Mouse (Mus musculus) MEL (cell line): ENCODE measurements around the gene Il6ra. TPM values are rescaled to one million over a fixed set of nuclear protein-coding genes. Genes with fewer than 3 reads are reported as not detected.

Experiments used
- DNase-seq: peaks from one replicate; pipeline ENCODE4 v3.0.0; 2011; ENCODE audit warnings: low read depth, low spot score
- H3K27ac ChIP-seq: 2 replicates; pipeline ENCODE4 v1.5.1; 2012; ENCODE audit warnings: low read depth, mild to moderate bottlenecking, control low read depth, low read length, moderate library complexity; ENCODE audit not compliant: control insufficient read depth
- H3K27me3 ChIP-seq, 2 experiments: fragments of 150-350 bp in 1 of 2; sonication (generic) in 1 of 2; 2 replicates each; pipeline ENCODE4 v1.6.1; 2012; ENCODE audit warnings: low read length in 2 of 2, mild to moderate bottlenecking in 2 of 2, improper control_type of control experiment in 1 of 2, moderate library complexity in 1 of 2; ENCODE audit not compliant: insufficient read depth in 2 of 2, control insufficient read depth in 1 of 2
- H3K36me3 ChIP-seq, 2 experiments: 2 replicates each; pipeline ENCODE4 v1.6.1; 2012 to 2014; ENCODE audit warnings: low read length in 2 of 2, improper control_type of control experiment in 1 of 2, inconsistent platforms in 1 of 2, mild to moderate bottlenecking in 1 of 2; ENCODE audit not compliant: insufficient read depth in 2 of 2, control insufficient read depth in 1 of 2
- H3K4me1 ChIP-seq, 2 experiments: fragments of 150-350 bp in 1 of 2; sonication (generic) in 1 of 2; 2 replicates each; pipeline ENCODE4 v1.6.1; 2012; ENCODE audit warnings: low read length in 2 of 2, improper control_type of control experiment in 1 of 2, mild to moderate bottlenecking in 1 of 2; ENCODE audit not compliant: insufficient read depth in 2 of 2, control insufficient read depth in 1 of 2
- H3K4me3 ChIP-seq, 2 experiments: fragments of 150-350 bp in 1 of 2; sonication (generic) in 1 of 2; 2 replicates each; pipeline ENCODE4 v1.5.1; 2012; ENCODE audit warnings: low read depth in 2 of 2, low read length in 2 of 2, mild to moderate bottlenecking in 2 of 2, moderate library complexity in 2 of 2, control low read depth in 1 of 2, improper control_type of control experiment in 1 of 2; ENCODE audit not compliant: control insufficient read depth in 1 of 2, insufficient read depth in 1 of 2
- H3K79me2 ChIP-seq: 2 replicates; pipeline ENCODE4 v1.6.1; 2012; ENCODE audit warnings: mild to moderate bottlenecking, low read length, moderate library complexity; ENCODE audit not compliant: control insufficient read depth, poor library complexity, insufficient read depth
- H3K9ac ChIP-seq: 2 replicates; pipeline ENCODE4 v1.6.1; 2012; ENCODE audit warnings: low read depth, mild to moderate bottlenecking, control low read depth, low read length, moderate library complexity; ENCODE audit not compliant: control insufficient read depth, poor library complexity, severe bottlenecking
- H3K9me3 ChIP-seq: fragments of 150-350 bp; sonication (generic); replicated peaks from 2 replicates; pipeline ENCODE4 v1.6.1; 2012; ENCODE audit warnings: mild to moderate bottlenecking, low read length, improper control_type of control experiment, moderate library complexity; ENCODE audit not compliant: insufficient read depth
- BHLHE40 ChIP-seq: IDR thresholded peaks from 2 replicates; pipeline ENCODE4 v1.6.1; 2012; ENCODE audit warnings: low read depth, mild to moderate bottlenecking, inconsistent platforms, low read length, improper control_type of control experiment, borderline replicate concordance
- CHD1 ChIP-seq: IDR thresholded peaks from 2 replicates; pipeline ENCODE4 v1.6.1; 2012; ENCODE audit warnings: low read depth, mild to moderate bottlenecking, inconsistent platforms, low read length, improper control_type of control experiment
- CHD2 ChIP-seq: IDR thresholded peaks from 2 replicates; pipeline ENCODE4 v1.6.1; 2011; ENCODE audit warnings: low read length, improper control_type of control experiment
- EP300 ChIP-seq, 2 experiments: IDR thresholded peaks; 2 replicates each; pipeline ENCODE4 v1.6.1; 2011; ENCODE audit warnings: improper control_type of control experiment in 2 of 2, low read length in 2 of 2, low read depth in 1 of 2, mild to moderate bottlenecking in 1 of 2
- ETS1 ChIP-seq: IDR thresholded peaks from 2 replicates; pipeline ENCODE4 v1.6.1; 2012; ENCODE audit warnings: low read depth, mild to moderate bottlenecking, inconsistent platforms, low read length, improper control_type of control experiment, moderate library complexity
- GABPA ChIP-seq: IDR thresholded peaks from 2 replicates; pipeline ENCODE4 v1.6.1; 2012; ENCODE audit warnings: low read depth, mild to moderate bottlenecking, inconsistent platforms, low read length, improper control_type of control experiment, moderate library complexity
- GATA1 ChIP-seq: IDR thresholded peaks from 2 replicates; pipeline ENCODE4 v1.6.1; 2011; ENCODE audit warnings: low read depth, low read length, improper control_type of control experiment
- HCFC1 ChIP-seq: IDR thresholded peaks from 2 replicates; pipeline ENCODE4 v1.6.1; 2012; ENCODE audit warnings: low read depth, mild to moderate bottlenecking, inconsistent platforms, low read length, improper control_type of control experiment, moderate library complexity
- KAT2A ChIP-seq: conservative IDR thresholded peaks from 2 replicates; pipeline ENCODE4 v1.6.1; 2012; ENCODE audit warnings: low read depth, low read length, improper control_type of control experiment, inconsistent platforms
- MAX ChIP-seq: IDR thresholded peaks from 2 replicates; pipeline ENCODE4 v1.6.1; 2011; ENCODE audit warnings: low read length, improper control_type of control experiment
- MAZ ChIP-seq: IDR thresholded peaks from 2 replicates; pipeline ENCODE4 v1.6.1; 2012; ENCODE audit warnings: low read depth, mild to moderate bottlenecking, inconsistent platforms, low read length, improper control_type of control experiment
- MEF2A ChIP-seq: IDR thresholded peaks from 2 replicates; pipeline ENCODE4 v1.6.1; 2014; ENCODE audit warnings: low read depth, mild to moderate bottlenecking, inconsistent platforms, low read length, improper control_type of control experiment; ENCODE audit not compliant: poor library complexity, insufficient replicate concordance, severe bottlenecking; ENCODE audit errors: extremely low read depth
- MXI1 ChIP-seq: IDR thresholded peaks from 2 replicates; pipeline ENCODE4 v1.6.1; 2011; ENCODE audit warnings: mild to moderate bottlenecking, low read depth, low read length, improper control_type of control experiment
- MYB ChIP-seq: IDR thresholded peaks from 2 replicates; pipeline ENCODE4 v1.6.1; 2011; ENCODE audit warnings: mild to moderate bottlenecking, low read depth, low read length, improper control_type of control experiment
- MYC ChIP-seq: IDR thresholded peaks from 2 replicates; pipeline ENCODE4 v1.6.1; 2011; ENCODE audit warnings: low read depth, mild to moderate bottlenecking, low read length, improper control_type of control experiment, moderate library complexity
- NELFE ChIP-seq: IDR thresholded peaks from 2 replicates; pipeline ENCODE4 v1.6.1; 2011; ENCODE audit warnings: low read depth, low read length, improper control_type of control experiment
- POLR2A ChIP-seq, 2 experiments: IDR thresholded peaks; 2 replicates each; pipeline ENCODE4 v1.6.1; 2011 to 2012; ENCODE audit warnings: low read length in 2 of 2, mild to moderate bottlenecking in 2 of 2, control low read depth in 1 of 2, improper control_type of control experiment in 1 of 2, low read depth in 1 of 2, moderate library complexity in 1 of 2; ENCODE audit not compliant: control insufficient read depth in 1 of 2, insufficient read depth in 1 of 2, poor library complexity in 1 of 2
- POLR2AphosphoS5 ChIP-seq: IDR thresholded peaks from 2 replicates; pipeline ENCODE4 v1.6.1; 2012; ENCODE audit warnings: low read depth, borderline replicate concordance, mild to moderate bottlenecking, inconsistent platforms, low read length, moderate library complexity, mixed read lengths
- RCOR1 ChIP-seq: IDR thresholded peaks from 2 replicates; pipeline ENCODE4 v1.6.1; 2012; ENCODE audit warnings: low read depth, mild to moderate bottlenecking, inconsistent platforms, low read length, improper control_type of control experiment
- SIN3A ChIP-seq: IDR thresholded peaks from 2 replicates; pipeline ENCODE4 v1.6.1; 2012; ENCODE audit warnings: low read length, improper control_type of control experiment, inconsistent platforms
- TAL1 ChIP-seq: IDR thresholded peaks from 2 replicates; pipeline ENCODE4 v1.6.1; 2012; ENCODE audit warnings: mild to moderate bottlenecking, inconsistent platforms, low read length, moderate library complexity, mixed read lengths
- TBP ChIP-seq: IDR thresholded peaks from 2 replicates; pipeline ENCODE4 v1.8.0; 2011; ENCODE audit warnings: low read depth, low read length, improper control_type of control experiment
- TCF12 ChIP-seq: IDR thresholded peaks from 2 replicates; pipeline ENCODE4 v1.6.1; 2014; ENCODE audit warnings: low read depth, mild to moderate bottlenecking, inconsistent platforms, low read length, improper control_type of control experiment, moderate library complexity
- USF1 ChIP-seq: IDR thresholded peaks from 2 replicates; pipeline ENCODE4 v1.6.1; 2014; ENCODE audit warnings: low read depth, mild to moderate bottlenecking, inconsistent platforms, low read length, improper control_type of control experiment, moderate library complexity
- ZC3H11A ChIP-seq: IDR thresholded peaks from 2 replicates; pipeline ENCODE4 v1.6.1; 2012; ENCODE audit warnings: low read depth, mild to moderate bottlenecking, inconsistent platforms, low read length, improper control_type of control experiment
- ZKSCAN1 ChIP-seq: IDR thresholded peaks from 2 replicates; pipeline ENCODE4 v1.6.1; 2012; ENCODE audit warnings: low read depth, mild to moderate bottlenecking, inconsistent platforms, low read length, improper control_type of control experiment, moderate library complexity
- ZNF384 ChIP-seq: IDR thresholded peaks from 2 replicates; pipeline ENCODE4 v1.6.1; 2012; ENCODE audit warnings: low read depth, mild to moderate bottlenecking, inconsistent platforms, low read length, improper control_type of control experiment
- polyA plus RNA-seq, 2 experiments: library from polyadenylated mRNA; stranded (reverse) in 1 of 2; unstranded in 1 of 2; fragments of >175 nt in 1 of 2; fragments of >200 nt in 1 of 2; gene quantifications; 2 replicates each; pipeline versions ENCODE4 v1.2.1 to v1.2.4; 2012; ENCODE audit warnings: low replicate concordance in 2 of 2, low read depth in 1 of 2; ENCODE audit not compliant: insufficient read length in 2 of 2, insufficient read depth in 1 of 2, missing spikeins in 1 of 2
- total RNA-seq: library from RNA; depleted of rRNA; stranded (reverse); fragments of 300-350 nt; gene quantifications from 2 replicates; pipeline ENCODE4 v1.2.3, GENCODE M21; 2012

The Il6ra gene
- total and polyA plus RNA-seq, 3 experiments = 0.15 to 3.4 TPM; not detected in 1

GRCm38 (mm10) chr3:89820311-89821095 lies 92.5 kb downstream of the Il6ra start:
- peaks cover 0 to 37% of the 10 kb centered on the region in 2 experiments; a peak in 2 of 4 replicates for H3K36me3 ChIP-seq
- peak overlapping the region; percentile 55 to 64 for H3K4me3 ChIP-seq
- peaks cover 1% of the 10 kb centered on the region; the same call in 1 of the 2 replicates for H3K79me2 ChIP-seq
- H3K4me1 ChIP-seq = peaks cover 21 to 48% of the 10 kb centered on the region in 2 experiments
- peak overlapping the region; percentile 75 for H3K9ac ChIP-seq
- no peak for TF ChIP-seq CHD1
- TF ChIP-seq CHD2 = no peak
- TF ChIP-seq GATA1 = peak; percentile 61
- peak in 1 of 2 experiments; percentile 44; a peak in 2 of 4 replicates for TF ChIP-seq POLR2A (IDR thresholded peaks at IDR 0.05; ENCODE audit: control insufficient read depth in 1 of 2, insufficient read depth in 1 of 2, low read depth in 1 of 2, low read length in 2 of 2, poor library complexity in 1 of 2)
- TF ChIP-seq TCF12 = 0 out of 2 replicates have a peak, but pooled peaks have one; percentile 30
- peak in 1 of 2 experiments; percentile 45; a peak in 1 of 4 replicates for TF ChIP-seq EP300 (IDR thresholded peaks at IDR 0.05; ENCODE audit: low read depth in 1 of 2, low read length in 2 of 2)
- no peak for TF ChIP-seq MYB
- TF ChIP-seq ZC3H11A = 0 out of 2 replicates have a peak, but pooled peaks have one; percentile 24
- peak; percentile 75 for TF ChIP-seq USF1
- peak; percentile 20; the same call in 1 of the 2 replicates for TF ChIP-seq ZNF384
- TF ChIP-seq MAX = peak; percentile 73
- 0 out of 2 replicates have a peak, but pooled peaks have one; percentile 45 for TF ChIP-seq TBP
- TF ChIP-seq HCFC1 = no peak; the same call in 1 of the 2 replicates
- TF ChIP-seq NELFE = peak; percentile 46
- 0 out of 2 replicates have a peak, but pooled peaks have one; percentile 4 for TF ChIP-seq RCOR1
- TF ChIP-seq MXI1 = peak; percentile 34
- TF ChIP-seq SIN3A = peak; percentile 26
- peak overlapping the region; percentile 94 for H3K27ac ChIP-seq
- H3K9me3 ChIP-seq = no peaks in the 10 kb centered on the region
- DNase-seq = peak; percentile 89
- H3K27me3 ChIP-seq = no peaks in the 10 kb centered on the region

DNA sequence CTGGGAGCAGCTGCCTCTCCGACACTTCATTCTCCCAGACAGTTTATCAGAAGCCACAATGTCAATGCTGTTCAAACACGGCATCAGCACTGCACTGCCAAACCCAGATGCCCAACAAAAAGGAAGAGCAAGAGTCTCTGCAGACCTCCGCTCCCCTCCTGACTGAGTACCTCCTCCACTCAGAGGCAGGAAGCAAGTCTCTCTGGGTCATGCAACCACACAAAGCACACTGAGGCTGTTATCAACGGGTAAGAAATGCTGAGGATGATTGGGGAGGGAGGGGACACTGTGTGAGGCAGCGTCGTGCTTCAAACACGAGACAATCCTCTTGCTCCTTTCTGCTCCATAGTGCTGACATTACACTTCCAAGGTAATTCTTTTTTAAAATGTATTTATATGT lies 93.1 kb downstream of the Il6ra start:
- Histone ChIP-seq H3K9ac (peak overlapping the region; percentile 75), H3K4me3 (peak overlapping the region; percentile 55 to 64), H3K4me1 (peaks cover 18 to 44% of the 10 kb centered on the region in 2 experiments), H3K36me3 (peaks cover 0 to 32% of the 10 kb centered on the region in 2 experiments; a peak in 2 of 4 replicates), H3K9me3 (no peaks in the 10 kb centered on the region), H3K27ac (peak overlapping the region; percentile 94), H3K79me2 (peaks cover 1% of the 10 kb centered on the region; the same call in 1 of the 2 replicates), H3K27me3 (no peaks in the 10 kb centered on the region)
- peak; percentile 82 for DNase-seq
- TF ChIP-seq ZNF384 (no peak), MXI1 (peak; percentile 56), MAX (peak; percentile 65; the same call in 1 of the 2 replicates), ETS1 (no peak), HCFC1 (no peak), CHD1 (0 out of 2 replicates have a peak, but pooled peaks have one; percentile 5), EP300 (IDR thresholded peaks at IDR 0.05; ENCODE audit: low read depth in 1 of 2, low read length in 2 of 2) (peak in 1 of 2 experiments; percentile 5; a peak in 1 of 4 replicates), MAZ (peak; percentile 53; the same call in 1 of the 2 replicates), POLR2AphosphoS5 (no peak), TAL1 (no peak), ZKSCAN1 (no peak), MEF2A (no peak), GABPA (no peak), SIN3A (peak; percentile 57; the same call in 1 of the 2 replicates), MYC (no peak), USF1 (no peak), BHLHE40 (0 out of 2 replicates have a peak, but pooled peaks have one; percentile 16), RCOR1 (peak; percentile 56; the same call in 1 of the 2 replicates), TCF12 (no peak), KAT2A (no peak), CHD2 (no peak)
